Mouse (Mus musculus) testis, adult 2 months (tissue): ENCODE measurements around the gene Mdc1.

ENCODE experiments used
- CTCF ChIP-seq: fragments of 200-500 bp; IDR thresholded peaks from 2 replicates; pipeline ENCODE4 v1.5.1; 2012; ENCODE audit warnings: low read depth, mild to moderate bottlenecking, inconsistent platforms, low read length, moderate library complexity; ENCODE audit not compliant: control insufficient read depth, insufficient read depth, insufficient replicate concordance
- POLR2A ChIP-seq: fragments of 200-500 bp; IDR thresholded peaks from 2 replicates; pipeline ENCODE4 v1.6.1; 2012; ENCODE audit warnings: low read depth, mild to moderate bottlenecking, inconsistent platforms, low read length, moderate library complexity; ENCODE audit not compliant: control insufficient read depth

GRCm38 (mm10) chr17:35836178-35836965 lies 4.9 kb upstream of the Mdc1 start:
- no peak for TF ChIP-seq POLR2A
- TF ChIP-seq CTCF: peak; percentile 32; the same call in 1 of the 2 replicates
